Mouse (Mus musculus) heart, postnatal 25 days (tissue): ENCODE measurements around the gene Bsx. TPM values are rescaled to one million over a fixed set of nuclear protein-coding genes. Genes with fewer than 3 reads are reported as not detected.

Experiments used
- DNase-seq: peaks from one replicate; pipeline ENCODE4 v3.0.0; 2022; ENCODE audit warnings: low spot score
- intact Hi-C: fragments of 180-260 bp; cut with DNase I; formaldehyde crosslinking; loops from one replicate; pipeline ENCODE4 v1.15.1; 2025
- total RNA-seq, 2 experiments: library from RNA; stranded (reverse); gene quantifications; 2 replicates each; pipeline ENCODE4 v1.2.3; 2021

The Bsx gene
- total RNA-seq, 2 experiments from 2014 or later = not detected

DNA sequence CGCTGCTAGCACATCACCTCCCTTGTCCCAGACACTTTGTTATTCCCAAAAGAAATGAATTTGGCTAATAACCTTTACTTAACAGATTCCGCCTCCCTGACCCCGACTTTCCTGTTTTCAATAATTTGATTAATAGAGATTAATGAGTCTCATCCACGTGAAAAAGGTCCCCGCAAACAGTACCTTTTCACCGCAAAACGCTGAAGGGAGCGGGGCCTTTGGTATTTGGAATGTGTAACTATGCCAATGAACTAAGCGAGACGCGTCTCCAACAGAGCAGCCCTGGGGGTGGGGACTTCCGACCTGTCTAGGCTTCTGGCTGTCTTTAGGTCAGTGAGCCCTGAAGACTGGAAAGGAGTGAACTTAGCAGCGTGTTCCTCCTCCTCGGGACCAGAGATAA is 5.1 kb downstream of the Bsx start:
- intact Hi-C loops = no loop called here
- no peak for DNase-seq

- DNase-seq = no peak
- intact Hi-C loops = no loop called here
Observed at GRCm38 (mm10) chr9:40885669-40886068, 11.7 kb downstream of the Bsx start.

DNA sequence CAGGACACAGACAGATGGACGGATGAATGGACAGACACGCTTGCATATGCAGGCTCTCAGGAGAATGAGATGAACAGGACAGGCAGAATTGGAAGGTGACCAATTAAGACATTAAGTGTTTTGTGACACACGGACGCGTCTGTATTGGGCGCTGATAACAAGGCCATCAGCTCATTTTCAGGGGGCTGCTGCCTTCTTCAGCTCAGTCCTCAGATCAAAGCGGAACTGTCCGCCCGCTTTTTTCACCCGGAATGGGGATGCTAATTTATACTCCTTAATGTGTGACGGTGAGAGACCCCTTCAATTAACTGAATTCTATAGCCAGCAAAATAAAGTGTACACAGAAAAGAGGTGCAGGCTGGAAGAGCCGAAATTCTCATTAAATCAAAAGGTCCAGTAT is 15.5 kb downstream of the Bsx start:
- no peak for DNase-seq
- intact Hi-C loops = no loop called here

DNA sequence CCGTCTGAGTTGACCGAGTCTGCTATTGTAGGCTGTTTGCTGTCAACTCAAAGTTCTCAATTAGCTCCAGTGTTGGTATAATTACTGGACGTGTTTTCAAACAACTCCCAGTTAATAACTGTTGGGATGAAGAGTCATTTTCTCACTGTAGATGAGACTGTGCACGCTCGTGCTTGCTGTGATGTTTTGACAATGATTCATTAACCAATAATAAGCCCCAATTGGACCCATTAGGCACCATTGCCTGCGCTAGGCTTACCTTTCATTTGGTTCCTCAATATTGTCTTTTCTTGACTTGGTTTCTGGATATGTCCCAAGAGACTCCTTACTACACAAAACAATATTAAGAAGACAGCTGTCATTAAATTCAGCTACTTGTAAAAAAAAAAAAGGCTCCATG is 18.5 kb downstream of the Bsx start:
- DNase-seq = no peak
- intact Hi-C loops = no loop called here

DNA sequence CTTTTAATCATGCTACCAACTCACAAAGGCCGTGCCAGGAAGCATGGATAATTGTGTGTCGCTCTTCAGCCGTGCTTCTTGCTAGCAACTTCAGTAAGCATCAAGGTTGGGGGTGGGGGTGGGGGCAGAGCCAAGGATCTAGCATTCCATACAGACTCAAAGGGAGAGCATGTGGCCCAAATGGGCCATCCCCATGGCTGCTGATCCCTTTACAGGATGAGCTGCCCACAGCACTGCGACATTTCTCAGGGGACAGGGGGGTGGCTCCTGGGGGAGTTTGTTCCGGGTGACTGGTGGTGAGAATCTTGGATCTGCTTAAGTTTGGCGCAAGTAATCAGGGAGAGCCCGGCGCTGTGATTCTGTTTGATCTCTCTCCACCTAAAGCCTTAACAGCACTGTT is 33.5 kb downstream of the Bsx start:
- DNase-seq = no peak

GRCm38 (mm10) chr9:40908411-40908810 is 34.5 kb downstream of the Bsx start:
- intact Hi-C loops = no loop called here
- DNase-seq = no peak

More for the DNA sequence above, 33.5 kb downstream of the Bsx start:
- intact Hi-C loops = no loop called here

- intact Hi-C loops = no loop called here
- DNase-seq = no peak
Observed at GRCm38 (mm10) chr9:40908915-40909314, 35.0 kb downstream of the Bsx start.

DNA sequence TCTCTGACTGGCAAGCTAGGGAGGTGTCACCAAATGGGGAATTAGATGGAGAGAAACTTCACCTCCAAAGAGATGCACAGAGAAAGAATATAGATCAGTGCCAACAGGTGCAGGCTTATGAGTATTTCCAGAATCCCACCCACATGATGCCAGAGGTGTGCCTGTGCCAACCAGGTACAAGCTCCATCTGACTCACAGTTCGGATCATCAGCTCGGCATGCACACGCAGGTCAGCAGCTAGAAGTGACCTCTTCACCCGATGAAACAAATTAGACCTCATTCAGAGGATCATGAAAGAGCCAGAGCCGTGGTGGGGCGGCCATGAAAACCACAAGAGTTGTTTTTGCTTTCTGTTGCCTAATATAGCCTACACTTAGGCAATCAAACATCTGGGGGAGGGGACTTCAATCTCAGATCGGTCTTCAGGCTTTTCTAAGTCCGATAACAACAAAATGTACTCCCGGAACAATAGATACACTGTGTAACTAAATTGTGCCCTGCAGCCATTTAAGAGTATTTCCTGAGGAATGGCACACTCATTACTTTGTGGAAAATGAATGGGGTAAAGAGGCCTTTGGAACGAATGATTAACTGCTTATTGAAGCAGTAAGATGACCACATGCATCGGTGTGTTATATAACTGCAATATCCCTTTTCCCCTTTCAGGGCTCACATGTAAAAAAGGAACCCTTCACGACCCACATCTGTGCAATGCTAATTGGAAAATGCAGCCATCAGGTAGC is 44.1 kb downstream of the Bsx start:
- intact Hi-C loops = no loop called here
- no peak for DNase-seq

DNA sequence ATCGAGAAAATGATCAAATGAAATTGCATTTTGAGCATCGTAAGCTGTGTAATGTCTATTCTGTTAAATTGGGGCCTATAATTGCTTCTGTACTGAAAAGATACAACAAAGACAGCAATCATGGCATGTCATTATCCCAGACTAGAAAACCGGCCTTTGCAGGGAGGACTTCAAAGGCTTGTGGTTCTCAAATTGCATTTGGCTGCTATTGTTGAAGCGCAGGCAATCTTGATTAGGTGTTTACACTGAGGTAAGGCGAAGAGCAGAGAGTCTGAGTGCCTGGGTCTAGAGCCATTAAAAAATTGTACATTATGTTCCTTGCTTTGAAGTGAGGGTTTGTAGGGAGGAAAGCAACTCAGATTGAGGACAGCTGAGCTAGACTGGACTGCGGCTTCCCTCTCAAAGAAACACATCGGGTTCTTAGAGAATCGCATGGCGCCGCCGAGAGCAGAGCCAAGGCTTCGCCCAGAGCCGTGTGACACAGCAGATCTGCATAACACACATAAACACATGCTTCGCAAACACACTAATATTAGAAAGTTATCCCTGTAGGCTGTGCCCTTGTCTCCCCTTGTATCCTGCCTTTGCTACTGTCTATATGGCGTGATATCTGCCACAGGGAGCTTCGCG is 53.5 kb downstream of the Bsx start:
- no peak for DNase-seq
- intact Hi-C loops = no loop called here

Other genes with a start within 250 kb of the Bsx start
- gene Gm21915, start 203.5 kb upstream of the Bsx start, total RNA-seq = not detected
- gene Clmp, start 188.2 kb upstream of the Bsx start, total RNA-seq = 1 to 10 TPM; 3.4 to 7.0 TPM
- gene Hspa8, start 73.1 kb upstream of the Bsx start, total RNA-seq = 1,000 to 10,000 TPM; 1,172 to 1,478 TPM
- not detected for gene Jhy, start 90.0 kb downstream of the Bsx start, total RNA-seq
- gene Crtam, start 130.5 kb downstream of the Bsx start, total RNA-seq = not detected